Mouse (Mus musculus): ENCODE results near the gene Rars.

GRCm38 (mm10) chr11:35783038-35783437 is 51.3 kb downstream of the Rars start:
- TF ChIP-seq CTCF (IDR thresholded peaks at IDR 0.05; ENCODE audit: low read depth) (peak; percentile 29; the same call in 1 of the 2 replicates), EP300 (optimal IDR thresholded peaks at IDR 0.05) (no peak)
